ENCODE assay signal across 26 mouse cellular contexts in the genomic region with DNA sequence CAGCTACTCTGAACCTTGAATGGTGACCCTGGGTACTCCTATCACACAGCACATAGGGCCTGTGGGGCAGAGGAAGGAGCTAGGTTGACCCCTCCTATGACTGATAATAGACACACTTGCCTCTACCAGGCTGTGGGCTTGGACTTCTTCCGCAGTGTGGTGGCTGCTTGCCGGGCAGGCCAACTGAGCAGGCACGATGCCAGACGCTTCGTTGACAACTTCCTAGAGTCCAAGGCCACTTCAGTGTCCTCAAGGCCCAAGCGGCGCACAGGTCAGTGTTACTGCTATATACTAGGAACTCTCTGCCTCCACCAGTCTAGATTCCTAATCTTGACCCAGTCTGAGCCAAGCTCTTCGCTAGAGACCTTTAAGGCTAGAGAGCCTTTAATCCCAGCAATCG. TPM values are rescaled to one million over a fixed set of nuclear protein-coding genes. Genes with fewer than 3 reads are reported as not detected.
DNase-seq lines count a peak whose midpoint lies in the region; ATAC-seq and TF ChIP-seq lines count a peak whose summit lies in the region.
"Had no signal": no experiment of that assay in that cellular context is flagged by ENCODE, and none has a peak within 500 bp of the region (broad histone marks: within the 10 kb centered on the region; RNA-seq: fewer than 3 reads in every experiment).

No protein-coding gene starts in this region.

- H3K36me3 ChIP-seq in lung, postnatal 0 days (ENCODE audit: insufficient read depth, low read length) = no peaks in the 10 kb centered on the region
- no peaks in the 10 kb centered on the region for H3K36me3 ChIP-seq in forebrain, embryonic 14.5 days (ENCODE audit: control insufficient read depth, insufficient read depth, low read length)
- H3K36me3 ChIP-seq: embryonic facial prominence, embryonic 10.5 days; G1E; hindbrain, embryonic 13.5 days had no signal

- 0 out of 2 replicates have a peak, but pooled peaks have one; percentile 38 for ATAC-seq in lung, postnatal 0 days
- no peak for ATAC-seq in forebrain, embryonic 14.5 days
- ATAC-seq: CD4-positive, CD25-positive, alpha-beta regulatory T cell, adult 4 months; forebrain, embryonic 13.5 days; hindbrain, postnatal 0 days had no signal

- H3K4me2 ChIP-seq in lung, postnatal 0 days (replicated peaks; ENCODE audit: low read depth, low read length) = no peak overlapping the region
- H3K4me2 ChIP-seq in forebrain, embryonic 14.5 days (ENCODE audit: low read length) = no peak overlapping the region
- H3K4me2 ChIP-seq: forebrain, embryonic 13.5 days; hindbrain, embryonic 13.5 days had no signal

- H3K27me3 ChIP-seq in lung, postnatal 0 days (replicated peaks; ENCODE audit: insufficient read depth, low read length) = no peaks in the 10 kb centered on the region
- no peaks in the 10 kb centered on the region for H3K27me3 ChIP-seq in forebrain, embryonic 14.5 days (replicated peaks; ENCODE audit: control insufficient read depth, insufficient read depth, low read length)

- no peak overlapping the region for H3K9ac ChIP-seq in lung, postnatal 0 days (replicated peaks; ENCODE audit: low read depth)
- no peak overlapping the region for H3K9ac ChIP-seq in forebrain, embryonic 14.5 days (ENCODE audit: low read length)
- H3K9ac ChIP-seq: forebrain, embryonic 13.5 days; hindbrain, embryonic 13.5 days had no signal

- H3K4me1 ChIP-seq in lung, postnatal 0 days (ENCODE audit: insufficient read depth, low read depth, low read length) = peaks cover 6% of the 10 kb centered on the region; the same call in 1 of the 2 replicates
- no peaks in the 10 kb centered on the region for H3K4me1 ChIP-seq in forebrain, embryonic 14.5 days (ENCODE audit: control insufficient read depth, insufficient read depth, low read length)
- H3K4me1 ChIP-seq: forebrain, embryonic 13.5 days; hindbrain, embryonic 13.5 days had no signal

- no peak overlapping the region for H3K27ac ChIP-seq in lung, postnatal 0 days (ENCODE audit: low read length)
- no peak overlapping the region for H3K27ac ChIP-seq in forebrain, embryonic 14.5 days (ENCODE audit: low read depth, low read length)
- H3K27ac ChIP-seq: embryonic facial prominence, embryonic 10.5 days; forebrain, embryonic 13.5 days; gastrocnemius, adult 2 months; hindbrain, embryonic 13.5 days; hindbrain, postnatal 0 days had no signal

- H3K4me3 ChIP-seq in lung, postnatal 0 days (ENCODE audit: low read depth, low read length) = no peak overlapping the region
- no peak overlapping the region for H3K4me3 ChIP-seq in forebrain, embryonic 14.5 days (ENCODE audit: low read depth, low read length)
- H3K4me3 ChIP-seq: embryonic facial prominence, embryonic 10.5 days; forebrain, embryonic 13.5 days; gastrocnemius, adult 2 months; hindbrain, embryonic 13.5 days had no signal

- DNase-seq in lung, postnatal 0 days (ENCODE audit: low spot score) = no peak
- no peak for DNase-seq in lung, postnatal 4 days
- DNase-seq in adrenal gland, adult 18-20 months (ENCODE audit: low spot score in 2 of 2) = peak; percentile 42 to 67
- DNase-seq in adrenal gland, adult 8-10 months = peak; percentile 75
- peak; percentile 80 to 85 for DNase-seq in adrenal gland, postnatal 36 days
- no peak for DNase-seq in left cerebral cortex, postnatal 4 days
- no peak for DNase-seq in forebrain, embryonic 14.5 days (ENCODE audit: low spot score)
- DNase-seq: B cell, adult 2 months; cerebellum, adult 11-12 months; cerebellum, adult 9-10 months; cerebellum, postnatal 25 days; gastrocnemius, adult 2 months; gastrocnemius, postnatal 25 days; heart, adult 11 months; heart, postnatal 14 days; kidney, adult 11 months had no signal

- H3K9me3 ChIP-seq in lung, postnatal 0 days (ENCODE audit: low read length) = no peaks in the 10 kb centered on the region
- no peaks in the 10 kb centered on the region for H3K9me3 ChIP-seq in forebrain, embryonic 14.5 days (replicated peaks; ENCODE audit: control insufficient read depth, low read length)
- H3K9me3 ChIP-seq: embryonic facial prominence, embryonic 10.5 days; forebrain, embryonic 13.5 days; G1E; hindbrain, embryonic 13.5 days had no signal

- no peak for TF ChIP-seq CTCF in lung, postnatal 0 days (IDR thresholded peaks at IDR 0.05)

- WGBS in lung, postnatal 0 days = 70% methylated on average over 8 of the region's 9 CpGs
- 94% methylated on average over 9 of the region's 9 CpGs for WGBS in forebrain, embryonic 14.5 days

- intact Hi-C loops in left cerebral cortex, postnatal 4 days (cut with DNase I) = no loop called here

- no peak for TF ChIP-seq EP300 in lung, postnatal 0 days (IDR thresholded peaks at IDR 0.05)

RNA-seq across cellular contexts. Expression of a gene that starts 8.0 kb away (rescaled TPM):
- polyA plus RNA-seq in lung, postnatal 0 days (2015; fragmentation: Nextera tagmentation; extraction: Ambion mirVana) = 1.0 and 1.9 TPM in 2 replicates
- not detected for total RNA-seq in adrenal gland, adult 18-20 months (2021)
- total RNA-seq in adrenal gland, adult 8-10 months (2022) = under 1 TPM; 0.09 to 0.52 (median 0.30) TPM
- total RNA-seq in adrenal gland, postnatal 36 days (2021) = not detected
- total RNA-seq in left cerebral cortex, postnatal 4 days (2021) = not detected
- not detected in 2 replicates for polyA plus RNA-seq in forebrain, embryonic 14.5 days (2014; fragmentation: Nextera tagmentation; extraction: Ambion mirVana)
- total RNA-seq: G1E; gastrocnemius, adult 2 months; gastrocnemius, postnatal 25 days; heart, postnatal 14 days; hematopoietic stem cell, adult 5-6 weeks had no signal
- polyA plus RNA-seq: brain, embryonic 14.5 days; CD4-positive, CD25-positive, alpha-beta regulatory T cell, adult 4 months; forebrain, embryonic 13.5 days; G1E; heart, embryonic 14.5 days; hindbrain, embryonic 13.5 days; hindbrain, postnatal 0 days; intestine, embryonic 14.5 days had no signal

RNA-seq across cellular contexts. Expression of a gene that starts 10.3 kb away (rescaled TPM):
- polyA plus RNA-seq in lung, postnatal 0 days (2015; fragmentation: Nextera tagmentation; extraction: Ambion mirVana) = 584 and 630 TPM in 2 replicates
- 10 to 100 TPM in 1 of 2 experiments, 1 to 10 TPM in 1; 6.5 to 11.5 TPM for total RNA-seq in adrenal gland, adult 18-20 months (2021)
- 1 to 10 TPM; 4.8 to 7.1 (median 6.0) TPM for total RNA-seq in adrenal gland, adult 8-10 months (2022)
- 1 to 10 TPM; 5.5 to 8.2 TPM for total RNA-seq in adrenal gland, postnatal 36 days (2021)
- 1 to 10 TPM; 3.0 to 3.9 TPM for total RNA-seq in left cerebral cortex, postnatal 4 days (2021)
- 0.14 and 0.48 TPM in 2 replicates for polyA plus RNA-seq in forebrain, embryonic 14.5 days (2014; fragmentation: Nextera tagmentation; extraction: Ambion mirVana)
- total RNA-seq: hematopoietic stem cell, adult 5-6 weeks had no signal
- polyA plus RNA-seq: CD4-positive, CD25-positive, alpha-beta regulatory T cell, adult 4 months; G1E had no signal

RNA-seq across cellular contexts. Expression of a gene that starts 16.4 kb away (rescaled TPM):
- 15.2 and 18.1 TPM in 2 replicates for polyA plus RNA-seq in lung, postnatal 0 days (2015; fragmentation: Nextera tagmentation; extraction: Ambion mirVana)
- 10 to 100 TPM; 10.2 to 12.8 TPM for total RNA-seq in adrenal gland, adult 18-20 months (2021)
- total RNA-seq in adrenal gland, adult 8-10 months (2022) = 10 to 100 TPM; 17.8 to 23.5 (median 20.4) TPM
- 10 to 100 TPM; 12.5 to 13.4 TPM for total RNA-seq in adrenal gland, postnatal 36 days (2021)
- 10 to 100 TPM; 21.1 to 25.4 TPM for total RNA-seq in left cerebral cortex, postnatal 4 days (2021)
- 26.6 and 28.9 TPM in 2 replicates for polyA plus RNA-seq in forebrain, embryonic 14.5 days (2014; fragmentation: Nextera tagmentation; extraction: Ambion mirVana)

RNA-seq across cellular contexts. Expression of a gene that starts 16.6 kb away (rescaled TPM):
- 1.6 and 2.6 TPM in 2 replicates for polyA plus RNA-seq in lung, postnatal 0 days (2015; fragmentation: Nextera tagmentation; extraction: Ambion mirVana)
- 1 to 10 TPM; 2.6 to 2.7 TPM for total RNA-seq in adrenal gland, adult 18-20 months (2021)
- 1 to 10 TPM; 1.2 to 4.9 (median 2.6) TPM for total RNA-seq in adrenal gland, adult 8-10 months (2022)
- total RNA-seq in adrenal gland, postnatal 36 days (2021) = 1 to 10 TPM; 3.6 to 4.0 TPM
- total RNA-seq in left cerebral cortex, postnatal 4 days (2021) = 1 to 10 TPM; 4.3 to 5.8 TPM
- polyA plus RNA-seq in forebrain, embryonic 14.5 days (2014; fragmentation: Nextera tagmentation; extraction: Ambion mirVana) = 7.1 and 8.6 TPM in 2 replicates

RNA-seq across cellular contexts. Expression of a gene that starts 26.9 kb away (rescaled TPM):
- polyA plus RNA-seq in lung, postnatal 0 days (2015; fragmentation: Nextera tagmentation; extraction: Ambion mirVana) = 3.8 and 4.4 TPM in 2 replicates
- total RNA-seq in adrenal gland, adult 18-20 months (2021) = 1 to 10 TPM in 1 of 2 experiments, not detected in 1; 1.1 TPM
- total RNA-seq in adrenal gland, adult 8-10 months (2022) = 1 to 10 TPM in 1 of 4 experiments, under 1 TPM in 1, not detected in 2; 0.74 to 2.9 TPM
- 1 to 10 TPM; 1.7 to 2.3 TPM for total RNA-seq in adrenal gland, postnatal 36 days (2021)
- total RNA-seq in left cerebral cortex, postnatal 4 days (2021) = 10 to 100 TPM in 1 of 2 experiments, 1 to 10 TPM in 1; 9.9 to 16.3 TPM
- polyA plus RNA-seq in forebrain, embryonic 14.5 days (2014; fragmentation: Nextera tagmentation; extraction: Ambion mirVana) = 2.7 and 7.8 TPM in 2 replicates
- total RNA-seq: gastrocnemius, adult 2 months; gastrocnemius, postnatal 25 days; hematopoietic stem cell, adult 5-6 weeks had no signal
- polyA plus RNA-seq: CD4-positive, CD25-positive, alpha-beta regulatory T cell, adult 4 months; G1E had no signal

Comparison
In these comparisons a context has a peak if more than half of its experiments do, and no peak if none do; other contexts are left out.
1. DNase-seq: peak in adrenal gland, adult 18-20 months (2 of 2), adrenal gland, adult 8-10 months (single experiment) and adrenal gland, postnatal 36 days (2 of 2); none in lung, postnatal 0 days (single experiment), lung, postnatal 4 days (0 of 2), left cerebral cortex, postnatal 4 days (single experiment) and forebrain, embryonic 14.5 days (single experiment).